Mouse (Mus musculus): ENCODE measurements around the gene Eif5a2. TPM values are rescaled to one million over a fixed set of nuclear protein-coding genes. Genes with fewer than 3 reads are reported as not detected.

Eif5a2 gene
- total RNA-seq, 2 experiments from 2014 or later: 0.79 to 0.83 TPM

DNA sequence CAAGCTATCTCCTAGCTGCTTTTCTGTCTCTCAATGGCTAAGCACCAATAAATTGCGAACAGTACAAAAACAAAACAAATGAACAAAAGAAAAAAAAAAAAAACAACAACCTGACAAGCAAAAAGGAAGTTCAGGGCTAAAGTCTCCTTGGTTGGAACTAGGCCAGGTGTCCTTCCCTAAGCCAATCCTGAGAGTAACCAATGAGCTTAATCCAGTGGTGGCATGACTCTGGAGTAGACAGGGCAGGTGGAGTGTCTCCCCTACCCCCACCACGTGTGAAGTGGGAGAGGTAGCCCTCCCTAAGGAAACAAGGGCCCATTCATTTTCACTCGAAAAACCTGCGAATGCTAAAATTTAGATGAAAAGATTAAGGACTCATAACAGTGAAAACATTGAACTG, 30.4 kb downstream of the Eif5a2 start:
- no peak for DNase-seq

DNA sequence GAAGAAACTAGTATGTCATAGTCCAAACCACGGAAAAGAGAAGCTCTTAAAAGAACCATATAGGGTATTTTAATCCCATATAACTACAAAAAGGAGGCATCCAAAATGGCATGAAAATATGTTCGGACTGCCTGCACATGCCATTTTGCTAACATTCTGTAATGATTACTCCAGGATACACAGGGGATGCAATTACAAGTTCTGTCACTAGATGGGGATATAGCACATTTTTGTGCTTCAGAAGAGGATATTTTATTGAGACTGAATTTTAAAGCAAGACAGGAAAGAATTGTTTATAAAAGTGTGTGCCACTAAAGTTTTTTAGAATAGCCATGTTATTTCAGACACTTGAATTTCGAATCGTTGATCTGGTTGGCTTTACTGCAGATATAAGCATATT, 33.3 kb downstream of the Eif5a2 start:
- DNase-seq: no peak

DNA sequence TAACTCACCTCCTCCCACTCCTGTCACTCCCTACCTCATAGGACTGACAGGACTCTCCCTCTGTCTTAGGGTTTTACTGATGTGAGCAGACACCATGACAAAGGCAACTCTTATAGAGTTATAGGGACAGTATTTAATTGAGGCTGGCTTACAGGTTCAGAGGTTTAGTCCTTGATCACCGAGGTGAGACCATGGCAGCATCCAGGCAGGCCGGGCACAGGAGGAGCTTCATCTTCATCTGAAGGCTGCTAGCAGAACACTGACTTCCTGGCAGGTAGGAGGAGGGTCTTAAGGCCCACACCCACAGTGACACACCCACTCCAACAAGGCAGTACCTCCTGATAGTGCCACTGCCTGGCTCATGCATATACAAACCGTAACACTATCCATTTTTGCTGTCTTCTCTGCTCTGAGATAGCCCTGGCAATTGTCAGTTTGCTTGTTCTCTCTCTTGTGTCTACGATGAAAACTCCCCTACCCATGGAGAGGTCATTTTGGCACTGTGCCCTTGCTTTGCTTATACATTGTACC, 35.0 kb downstream of the Eif5a2 start:
- DNase-seq: no peak

DNA sequence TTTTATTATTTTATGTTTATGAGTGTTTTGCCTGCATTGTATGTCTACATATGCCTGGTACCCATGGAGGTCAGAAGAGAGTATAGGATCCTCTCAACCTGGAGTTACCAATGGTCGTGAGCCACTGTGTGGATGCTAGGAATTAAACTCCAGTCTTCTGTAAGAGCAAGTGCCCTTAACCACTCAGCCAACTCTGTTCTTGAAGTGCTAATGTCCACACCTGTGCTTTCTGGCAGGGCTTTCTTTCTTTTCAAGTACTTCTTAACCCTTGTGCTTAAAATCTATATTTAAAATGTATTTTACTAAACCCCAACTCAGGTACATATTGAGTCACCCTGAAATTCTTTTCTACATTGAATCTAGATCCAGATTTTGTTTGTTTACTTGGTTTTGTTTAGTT, 45.2 kb downstream of the Eif5a2 start:
- no peak for DNase-seq

DNA sequence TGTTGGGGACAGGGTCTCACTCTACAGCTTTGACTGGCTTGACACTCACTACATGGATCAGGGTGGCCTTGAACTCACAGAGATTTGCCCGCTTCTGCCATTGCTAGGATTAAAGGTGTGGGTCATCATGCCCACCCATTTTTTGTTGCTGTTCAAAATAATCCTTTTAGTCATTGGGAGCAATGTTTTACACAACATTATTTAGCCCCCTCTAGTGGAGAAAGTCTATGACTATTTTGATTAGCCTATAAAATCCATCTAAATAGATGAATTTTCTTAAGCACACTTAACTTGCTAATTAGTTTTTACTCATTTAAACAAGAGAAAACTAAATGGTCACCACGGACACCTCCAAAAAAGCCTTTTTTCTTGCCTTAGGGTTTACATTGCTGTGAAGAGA, 46.5 kb downstream of the Eif5a2 start:
- no peak for DNase-seq

DNA sequence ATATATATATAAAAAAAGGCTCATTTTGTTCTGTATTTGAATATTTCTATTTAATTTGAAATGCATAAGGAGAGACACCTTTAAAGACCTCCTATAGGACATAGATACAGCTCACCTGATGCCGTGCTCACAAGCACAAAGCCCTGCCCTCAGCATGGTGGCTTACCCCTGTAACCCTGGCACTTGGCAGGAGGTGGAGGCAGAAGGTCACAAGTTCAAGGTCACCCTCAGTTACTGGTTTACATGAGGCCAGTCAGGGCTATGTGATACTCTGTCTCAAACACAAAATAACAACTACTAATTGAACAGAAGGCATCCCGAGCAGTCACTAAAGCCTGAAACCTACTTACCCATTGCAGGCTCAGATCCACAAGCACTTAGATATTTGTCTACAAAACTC, 48.4 kb downstream of the Eif5a2 start:
- DNase-seq: no peak

DNA sequence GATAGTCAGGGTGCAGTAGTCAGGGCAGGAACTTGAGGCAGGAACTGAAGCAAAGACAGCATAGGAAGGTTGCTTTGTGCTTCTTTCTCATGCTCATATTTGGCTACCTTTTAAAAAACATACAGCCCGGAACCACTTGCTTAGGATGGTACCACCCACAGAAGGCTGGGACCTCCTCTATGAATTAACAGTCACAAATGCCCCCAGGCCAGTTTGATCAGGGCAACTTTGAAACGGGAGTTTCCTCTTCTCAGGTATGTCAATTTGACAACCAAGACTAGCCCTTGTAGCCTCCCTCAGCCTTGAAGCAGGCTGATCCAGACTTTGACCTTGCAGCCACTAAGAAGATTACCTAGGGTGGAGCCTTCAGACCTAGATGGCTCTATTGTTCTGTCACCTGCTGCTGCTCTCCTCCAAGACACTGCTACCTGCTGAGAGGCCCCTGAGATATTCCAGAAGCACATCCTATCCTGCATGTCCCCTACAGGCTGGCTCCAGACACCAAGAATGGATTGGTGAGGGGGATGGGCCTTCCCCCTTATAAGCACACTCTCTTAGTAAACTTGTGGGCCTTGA, 55.8 kb downstream of the Eif5a2 start:
- DNase-seq: no peak

DNA sequence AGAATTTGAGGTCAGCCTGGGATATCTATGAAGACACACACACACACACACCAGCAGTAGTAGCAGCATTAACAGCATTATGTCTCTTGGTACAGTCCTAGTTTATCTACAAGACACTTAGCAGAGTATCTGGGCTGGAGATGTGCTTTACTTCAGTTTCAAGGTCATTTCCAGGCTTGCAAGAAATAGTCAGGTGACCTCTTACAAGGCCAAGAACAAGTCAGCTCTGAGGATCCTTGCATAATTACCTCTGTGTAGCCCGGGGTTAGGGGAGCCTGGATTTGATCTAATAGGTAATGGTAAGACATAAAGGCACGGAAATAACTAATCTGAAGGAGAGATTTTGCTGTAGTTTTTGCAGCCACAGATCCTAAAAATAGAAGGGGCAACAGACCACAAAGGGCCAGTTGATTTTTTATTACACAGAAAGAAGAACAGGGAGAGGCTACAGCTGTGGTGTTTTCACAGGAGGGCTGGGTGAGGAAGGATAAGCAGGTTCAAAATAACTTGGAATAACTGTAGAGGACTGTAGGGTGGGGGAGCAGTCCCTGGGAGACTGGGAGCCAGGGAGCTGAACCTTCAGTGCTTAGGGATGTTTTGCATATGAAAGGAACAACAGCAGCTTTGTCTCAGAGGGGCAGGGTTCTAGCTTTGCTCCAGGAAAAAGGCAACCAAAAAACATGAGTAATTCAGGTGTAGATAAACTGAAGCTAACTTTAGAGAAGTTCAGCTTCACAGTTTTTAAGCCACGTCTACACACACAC, 61.0 kb downstream of the Eif5a2 start:
- no peak for DNase-seq

DNA sequence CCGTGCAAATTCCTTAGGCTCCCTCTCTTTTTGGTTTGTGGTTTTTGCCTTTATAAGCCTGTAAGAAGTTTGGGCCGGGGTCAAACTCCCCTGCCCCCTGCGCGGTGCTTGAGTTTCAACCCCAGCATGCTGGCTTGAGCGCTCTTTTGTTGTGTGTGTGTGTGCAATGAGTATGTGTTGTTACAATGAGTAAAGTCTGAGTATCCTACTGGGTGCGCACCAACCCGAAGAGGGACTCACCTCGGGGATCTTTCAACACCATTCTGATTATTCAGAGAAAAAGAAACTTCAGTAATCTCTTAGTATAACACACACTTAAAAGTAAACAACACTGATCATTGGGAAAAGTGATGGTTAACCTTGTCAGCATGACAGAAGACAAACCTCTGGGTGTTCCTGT, 62.2 kb downstream of the Eif5a2 start:
- no peak for DNase-seq

DNA sequence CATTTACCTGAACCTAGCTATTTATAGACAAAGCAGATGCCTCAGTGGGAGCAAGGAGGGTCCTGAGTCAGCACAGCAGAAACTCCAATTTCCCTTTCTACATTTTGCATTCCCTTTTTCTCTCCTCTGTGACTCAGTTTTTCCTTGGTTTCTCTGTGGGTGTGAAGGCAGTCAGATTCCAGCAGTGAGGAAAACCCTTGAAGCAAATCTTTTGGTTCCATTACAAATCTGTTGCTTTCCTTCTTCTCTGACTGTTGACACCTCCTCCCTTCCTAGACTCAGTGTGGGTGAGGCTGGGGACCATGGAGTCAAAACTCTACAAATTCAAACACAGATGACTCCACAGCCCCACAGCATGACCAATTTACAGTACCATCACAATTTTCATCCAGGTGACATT, 66.0 kb downstream of the Eif5a2 start:
- DNase-seq: no peak

Other genes starting within 250 kb of the Eif5a2 start
- not detected for gene Slc2a2, start 83.4 kb upstream of the Eif5a2 start, total RNA-seq (2021)
- gene Rpl22l1, start 24.2 kb downstream of the Eif5a2 start, total RNA-seq (2021): 100 to 1,000 TPM; 135 to 157 TPM
- gene Gm1527, start 111.3 kb downstream of the Eif5a2 start, total RNA-seq (2021): not detected

Data from gastrocnemius, postnatal 25 days (tissue).